In genomic region chr13:43215144-43215993, GRCm38 (mm10) we compare ENCODE assay signal across 8 mouse cellular contexts. TPM values are rescaled to one million over a fixed set of nuclear protein-coding genes. Genes with fewer than 3 reads are reported as not detected.
DNase-seq lines count a peak whose midpoint lies in the region; ATAC-seq lines count a peak whose summit lies in the region.

No protein-coding gene starts in this region.

- H3K4me2 ChIP-seq in limb, embryonic 13.5 days (replicated peaks) = peak overlapping the region; percentile 43

- 0 out of 2 replicates have a peak overlapping the region, but pooled peaks have one; percentile 7 for H3K4me3 ChIP-seq in limb, embryonic 13.5 days

- no peak overlapping the region for H3K9ac ChIP-seq in limb, embryonic 13.5 days

- WGBS in limb, embryonic 13.5 days = 21% methylated on average over 19 of the region's 19 CpGs

- H3K27me3 ChIP-seq in limb, embryonic 13.5 days = no peaks in the 10 kb centered on the region

- no peaks in the 10 kb centered on the region for H3K36me3 ChIP-seq in limb, embryonic 13.5 days

- DNase-seq in adrenal gland, postnatal 14 days = peak; percentile 36
- DNase-seq in adrenal gland, adult 2 months = no peak
- DNase-seq in testis, postnatal 14 days (ENCODE audit: low spot score) = peak; percentile 26
- DNase-seq in testis, postnatal 10 days (ENCODE audit: low spot score) = no peak
- DNase-seq in spleen, postnatal 4 days (ENCODE audit: low spot score in 2 of 2) = peak; percentile 44 to 71
- DNase-seq in urinary bladder, adult 18-20 months (ENCODE audit: low spot score in 2 of 2) = no peak
- DNase-seq in kidney, adult 11 months = no peak

- no peak for ATAC-seq in limb, embryonic 13.5 days (ENCODE audit: low FRiP score, low read depth)

- no peaks in the 10 kb centered on the region for H3K9me3 ChIP-seq in limb, embryonic 13.5 days

- H3K27ac ChIP-seq in limb, embryonic 13.5 days = no peak overlapping the region

- peaks cover 46% of the 10 kb centered on the region for H3K4me1 ChIP-seq in limb, embryonic 13.5 days

RNA-seq across cellular contexts. Expression of gene Tbc1d7, which starts 44.1 kb away (rescaled TPM):
- 24.1 and 24.6 TPM in 2 replicates for total RNA-seq in adrenal gland, postnatal 14 days (2021)
- 10 to 100 TPM; 16.1 to 22.6 TPM for total RNA-seq in adrenal gland, adult 2 months (2021)
- polyA plus RNA-seq in adrenal gland, adult 2 months (2012; rRNA removed) = 12.6 and 19.5 TPM in 2 replicates
- polyA plus RNA-seq in limb, embryonic 13.5 days (2015; fragmentation: Nextera tagmentation; extraction: Ambion mirVana) = 59.0 and 67.9 TPM in 2 replicates

Comparison
In these comparisons a context has a peak if more than half of its experiments do, and no peak if none do; other contexts are left out.
1. DNase-seq: peak in adrenal gland, postnatal 14 days (single experiment), testis, postnatal 14 days (single experiment) and spleen, postnatal 4 days (2 of 2); none in adrenal gland, adult 2 months (single experiment), testis, postnatal 10 days (single experiment), urinary bladder, adult 18-20 months (0 of 2) and kidney, adult 11 months (single experiment).